Mouse (Mus musculus): ENCODE measurements at regions not wholly inside any gene's neighbourhood (a gene's known extent, or its start where the extent isn't known, plus 50 kb on each side); places are given as distances from the start of the nearest gene placed in this dataset.

GRCm38 (mm10) chr5:85772660-85773059, 292.7 kb downstream of the Cenpc1 start:
- whole genome bisulfite sequencing: 76% methylated on average over 4 of the region's 4 CpGs
- no peaks in the 10 kb centered on the region for H3K4me1 ChIP-seq (replicated peaks; ENCODE audit: control insufficient read depth, insufficient read depth, low read length)
- TF ChIP-seq POLR2A (IDR thresholded peaks at IDR 0.05; ENCODE audit: control insufficient read depth, extremely low read depth, insufficient read depth, low read length, poor library complexity) (no peak), CTCF (IDR thresholded peaks at IDR 0.05; ENCODE audit: borderline replicate concordance, control insufficient read depth, extremely low read depth, insufficient read depth, low read length, poor library complexity) (no peak)
- no peak overlapping the region for H3K27ac ChIP-seq (ENCODE audit: control insufficient read depth, insufficient read depth, low read length)
- DNase-seq: no peak
- H3K4me3 ChIP-seq (ENCODE audit: control insufficient read depth, insufficient read depth, low read length): no peak overlapping the region
- H3K36me3 ChIP-seq (ENCODE audit: control insufficient read depth, insufficient read depth, low read length): no peaks in the 10 kb centered on the region
- H3K27me3 ChIP-seq (ENCODE audit: control insufficient read depth, insufficient read depth, low read length): no peaks in the 10 kb centered on the region

- Histone ChIP-seq H3K27me3 (ENCODE audit: control insufficient read depth, insufficient read depth, low read length) (no peaks in the 10 kb centered on the region), H3K27ac (ENCODE audit: control insufficient read depth, insufficient read depth, low read length) (no peak overlapping the region), H3K4me3 (ENCODE audit: control insufficient read depth, insufficient read depth, low read length) (no peak overlapping the region), H3K4me1 (replicated peaks; ENCODE audit: control insufficient read depth, insufficient read depth, low read length) (no peaks in the 10 kb centered on the region), H3K36me3 (ENCODE audit: control insufficient read depth, insufficient read depth, low read length) (no peaks in the 10 kb centered on the region)
- WGBS: 55% methylated on average over 4 of the region's 4 CpGs
- DNase-seq: peak; percentile 2
- TF ChIP-seq POLR2A (IDR thresholded peaks at IDR 0.05; ENCODE audit: control insufficient read depth, extremely low read depth, insufficient read depth, low read length, poor library complexity) (no peak), CTCF (IDR thresholded peaks at IDR 0.05; ENCODE audit: borderline replicate concordance, control insufficient read depth, extremely low read depth, insufficient read depth, low read length, poor library complexity) (no peak)
Measured at GRCm38 (mm10) chr5:85772086-85772485, 293.3 kb downstream of the Cenpc1 start.

GRCm38 (mm10) chr5:85767157-85767556, 298.2 kb downstream of the Cenpc1 start:
- Histone ChIP-seq H3K4me3 (ENCODE audit: control insufficient read depth, insufficient read depth, low read length) (no peak overlapping the region), H3K4me1 (replicated peaks; ENCODE audit: control insufficient read depth, insufficient read depth, low read length) (no peaks in the 10 kb centered on the region), H3K27ac (ENCODE audit: control insufficient read depth, insufficient read depth, low read length) (no peak overlapping the region), H3K36me3 (ENCODE audit: control insufficient read depth, insufficient read depth, low read length) (no peaks in the 10 kb centered on the region), H3K27me3 (ENCODE audit: control insufficient read depth, insufficient read depth, low read length) (no peaks in the 10 kb centered on the region)
- no peak for TF ChIP-seq CTCF (IDR thresholded peaks at IDR 0.05; ENCODE audit: borderline replicate concordance, control insufficient read depth, extremely low read depth, insufficient read depth, low read length, poor library complexity)
- TF ChIP-seq POLR2A (IDR thresholded peaks at IDR 0.05; ENCODE audit: control insufficient read depth, extremely low read depth, insufficient read depth, low read length, poor library complexity): no peak
- 89% methylated on average over 3 of the region's 3 CpGs for WGBS
- DNase-seq: no peak

GRCm38 (mm10) chr5:85756716-85757115, 308.7 kb downstream of the Cenpc1 start:
- DNase-seq: no peak
- Histone ChIP-seq H3K36me3 (ENCODE audit: control insufficient read depth, insufficient read depth, low read length) (no peaks in the 10 kb centered on the region), H3K27ac (ENCODE audit: control insufficient read depth, insufficient read depth, low read length) (no peak overlapping the region), H3K4me3 (ENCODE audit: control insufficient read depth, insufficient read depth, low read length) (no peak overlapping the region), H3K27me3 (ENCODE audit: control insufficient read depth, insufficient read depth, low read length) (no peaks in the 10 kb centered on the region), H3K4me1 (replicated peaks; ENCODE audit: control insufficient read depth, insufficient read depth, low read length) (no peaks in the 10 kb centered on the region)
- TF ChIP-seq CTCF (IDR thresholded peaks at IDR 0.05; ENCODE audit: borderline replicate concordance, control insufficient read depth, extremely low read depth, insufficient read depth, low read length, poor library complexity) (no peak), POLR2A (IDR thresholded peaks at IDR 0.05; ENCODE audit: control insufficient read depth, extremely low read depth, insufficient read depth, low read length, poor library complexity) (no peak)
- 92% methylated on average over 8 of the region's 8 CpGs for WGBS

- Histone ChIP-seq H3K4me3 (ENCODE audit: control insufficient read depth, insufficient read depth, low read length) (no peak overlapping the region), H3K27me3 (ENCODE audit: control insufficient read depth, insufficient read depth, low read length) (no peaks in the 10 kb centered on the region), H3K4me1 (replicated peaks; ENCODE audit: control insufficient read depth, insufficient read depth, low read length) (no peaks in the 10 kb centered on the region), H3K36me3 (ENCODE audit: control insufficient read depth, insufficient read depth, low read length) (no peaks in the 10 kb centered on the region), H3K27ac (ENCODE audit: control insufficient read depth, insufficient read depth, low read length) (no peak overlapping the region)
- TF ChIP-seq CTCF (IDR thresholded peaks at IDR 0.05; ENCODE audit: borderline replicate concordance, control insufficient read depth, extremely low read depth, insufficient read depth, low read length, poor library complexity) (no peak), POLR2A (IDR thresholded peaks at IDR 0.05; ENCODE audit: control insufficient read depth, extremely low read depth, insufficient read depth, low read length, poor library complexity) (no peak)
- WGBS: 95% methylated on average over 12 of the region's 12 CpGs
- DNase-seq: no peak
Measured at GRCm38 (mm10) chr5:85754227-85754626, 311.2 kb downstream of the Cenpc1 start.

- 90% methylated on average over 3 of the region's 3 CpGs for WGBS
- Histone ChIP-seq H3K27ac (ENCODE audit: control insufficient read depth, insufficient read depth, low read length) (no peak overlapping the region), H3K4me1 (replicated peaks; ENCODE audit: control insufficient read depth, insufficient read depth, low read length) (no peaks in the 10 kb centered on the region), H3K27me3 (ENCODE audit: control insufficient read depth, insufficient read depth, low read length) (no peaks in the 10 kb centered on the region), H3K36me3 (ENCODE audit: control insufficient read depth, insufficient read depth, low read length) (no peaks in the 10 kb centered on the region), H3K4me3 (ENCODE audit: control insufficient read depth, insufficient read depth, low read length) (no peak overlapping the region)
- no peak for DNase-seq
- TF ChIP-seq POLR2A (IDR thresholded peaks at IDR 0.05; ENCODE audit: control insufficient read depth, extremely low read depth, insufficient read depth, low read length, poor library complexity) (no peak), CTCF (IDR thresholded peaks at IDR 0.05; ENCODE audit: borderline replicate concordance, control insufficient read depth, extremely low read depth, insufficient read depth, low read length, poor library complexity) (no peak)
Measured at GRCm38 (mm10) chr5:85753109-85753508, 312.3 kb downstream of the Cenpc1 start.

- H3K27ac ChIP-seq (ENCODE audit: control insufficient read depth, insufficient read depth, low read length): no peak overlapping the region
- no peaks in the 10 kb centered on the region for H3K27me3 ChIP-seq (ENCODE audit: control insufficient read depth, insufficient read depth, low read length)
- no peak for DNase-seq
- 86% methylated on average over 2 of the region's 2 CpGs for WGBS
- H3K4me1 ChIP-seq (replicated peaks; ENCODE audit: control insufficient read depth, insufficient read depth, low read length): no peaks in the 10 kb centered on the region
- H3K4me3 ChIP-seq (ENCODE audit: control insufficient read depth, insufficient read depth, low read length): no peak overlapping the region
- no peak for TF ChIP-seq POLR2A (IDR thresholded peaks at IDR 0.05; ENCODE audit: control insufficient read depth, extremely low read depth, insufficient read depth, low read length, poor library complexity)
- no peak for TF ChIP-seq CTCF (IDR thresholded peaks at IDR 0.05; ENCODE audit: borderline replicate concordance, control insufficient read depth, extremely low read depth, insufficient read depth, low read length, poor library complexity)
- no peaks in the 10 kb centered on the region for H3K36me3 ChIP-seq (ENCODE audit: control insufficient read depth, insufficient read depth, low read length)
Measured at GRCm38 (mm10) chr5:85751649-85752048, 313.7 kb downstream of the Cenpc1 start.
